Comparison of ENCODE assay signal across 9 mouse cellular contexts in the genomic region with DNA sequence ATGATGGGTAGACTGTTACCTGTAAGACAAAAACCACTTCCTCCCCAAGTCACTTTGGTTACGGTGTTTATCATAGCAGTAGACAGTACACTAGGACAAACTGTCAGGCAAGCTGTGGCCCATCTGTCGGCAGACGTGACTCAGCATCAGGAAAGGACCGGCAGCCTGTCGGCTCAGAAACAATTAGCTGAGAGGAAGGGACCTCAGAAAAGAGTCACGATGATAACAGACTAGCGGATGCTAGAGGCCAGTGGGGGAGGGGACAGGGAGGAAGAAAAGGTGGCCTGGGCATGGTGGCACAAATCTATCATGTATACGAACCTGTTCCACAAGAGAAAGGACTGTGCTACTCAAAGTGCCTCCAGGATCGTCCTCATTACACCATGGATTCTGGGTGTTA. TPM values are rescaled to one million over a fixed set of nuclear protein-coding genes. Genes with fewer than 3 reads are reported as not detected.
A peak's percentile ranks its signal among the peaks of the same experiment; 100 is the strongest.
DNase-seq lines count a peak whose midpoint lies in the region; ATAC-seq and TF ChIP-seq lines count a peak whose summit lies in the region.
"Had no signal": no experiment of that assay in that cellular context is flagged by ENCODE, and none has a peak within 500 bp of the region (broad histone marks: within the 10 kb centered on the region; RNA-seq: fewer than 3 reads in every experiment).

No protein-coding gene starts in this region.

- WGBS in kidney, adult 2 months, result 57% methylated on average over 9 of the region's 9 CpGs
- WGBS in kidney, embryonic 16.5 days, result 45% methylated on average over 9 of the region's 9 CpGs
- WGBS in heart, embryonic 11.5 days (ENCODE audit: insufficient replicate concordance), result 16% methylated on average over 9 of the region's 9 CpGs
- WGBS in lung, embryonic 16.5 days, result 21% methylated on average over 9 of the region's 9 CpGs

- peaks cover 8% of the 10 kb centered on the region for H3K4me1 ChIP-seq in kidney, adult 2 months (ENCODE audit: control insufficient read depth, insufficient read depth, low read length)
- peaks cover 20% of the 10 kb centered on the region for H3K4me1 ChIP-seq in kidney, embryonic 16.5 days (ENCODE audit: insufficient read depth, low read length)
- H3K4me1 ChIP-seq in G1E (ENCODE audit: insufficient read depth, low read depth, low read length), result peaks cover 94% of the 10 kb centered on the region
- H3K4me1 ChIP-seq in heart, embryonic 11.5 days (ENCODE audit: control insufficient read depth, insufficient read depth, low read length), result peaks cover 41% of the 10 kb centered on the region
- peaks cover 26% of the 10 kb centered on the region for H3K4me1 ChIP-seq in lung, embryonic 16.5 days (replicated peaks; ENCODE audit: control insufficient read depth, insufficient read depth, low read length)

- peak; percentile 33 for DNase-seq in kidney, adult 2 months
- DNase-seq in G1E (ENCODE audit: low spot score), result peak; percentile 82
- DNase-seq in ovary, postnatal 10 days (ENCODE audit: low spot score), result no peak
- DNase-seq in left cerebral cortex, adult 18-20 months (ENCODE audit: low spot score in 2 of 2), result no peak
- DNase-seq: left cerebral cortex, postnatal 4 days had no signal

- no peaks in the 10 kb centered on the region for H3K27me3 ChIP-seq in kidney, adult 2 months (replicated peaks; ENCODE audit: control insufficient read depth, insufficient read depth, low read length)
- no peaks in the 10 kb centered on the region for H3K27me3 ChIP-seq in kidney, embryonic 16.5 days (ENCODE audit: insufficient read depth, low read length)
- no peaks in the 10 kb centered on the region for H3K27me3 ChIP-seq in G1E (ENCODE audit: insufficient read depth, low read length)
- H3K27me3 ChIP-seq in heart, embryonic 11.5 days (ENCODE audit: control insufficient read depth, insufficient read depth, low read length), result no peaks in the 10 kb centered on the region
- no peaks in the 10 kb centered on the region for H3K27me3 ChIP-seq in lung, embryonic 16.5 days (ENCODE audit: control insufficient read depth, insufficient read depth, low read depth, low read length)

- H3K27ac ChIP-seq in kidney, adult 2 months (ENCODE audit: insufficient read depth, low read depth, low read length), result no peak overlapping the region
- H3K27ac ChIP-seq in kidney, embryonic 16.5 days (ENCODE audit: low read length), result no peak overlapping the region
- H3K27ac ChIP-seq in heart, embryonic 11.5 days (ENCODE audit: low read depth, low read length), result 0 out of 2 replicates have a peak overlapping the region, but pooled peaks have one; percentile 19
- H3K27ac ChIP-seq in lung, embryonic 16.5 days (ENCODE audit: low read length), result peak overlapping the region; percentile 87

- no peak for TF ChIP-seq CTCF in kidney, adult 2 months (conservative IDR thresholded peaks at IDR 0.05; ENCODE audit: insufficient read depth, insufficient read length, low read depth, low read length)
- TF ChIP-seq CTCF in G1E (IDR thresholded peaks at IDR 0.05; ENCODE audit: low read depth, low read length), result no peak

- no peak overlapping the region for H3K4me3 ChIP-seq in kidney, adult 2 months (ENCODE audit: insufficient read depth, low read depth, low read length)
- H3K4me3 ChIP-seq in kidney, embryonic 16.5 days (ENCODE audit: low read length), result no peak overlapping the region
- H3K4me3 ChIP-seq in G1E (ENCODE audit: low read depth, low read length), result peak overlapping the region; percentile 50; the same call in 1 of the 2 replicates
- H3K4me3 ChIP-seq in heart, embryonic 11.5 days (ENCODE audit: low read depth, low read length), result no peak overlapping the region
- no peak overlapping the region for H3K4me3 ChIP-seq in lung, embryonic 16.5 days (ENCODE audit: low read length)

- H3K9me3 ChIP-seq in kidney, embryonic 16.5 days (ENCODE audit: low read length), result no peaks in the 10 kb centered on the region
- no peaks in the 10 kb centered on the region for H3K9me3 ChIP-seq in G1E (replicated peaks)
- no peaks in the 10 kb centered on the region for H3K9me3 ChIP-seq in heart, embryonic 11.5 days (replicated peaks; ENCODE audit: control insufficient read depth, low read length)
- no peaks in the 10 kb centered on the region for H3K9me3 ChIP-seq in lung, embryonic 16.5 days (ENCODE audit: control insufficient read depth, low read length)

- TF ChIP-seq POLR2A in kidney, adult 2 months (IDR thresholded peaks at IDR 0.05; ENCODE audit: low read depth, low read length), result no peak

- no peak for ATAC-seq in kidney, embryonic 16.5 days (ENCODE audit: low FRiP score, low TSS enrichment)
- ATAC-seq in G1E (ENCODE audit: extremely low read depth, insufficient number of reproducible peaks, low FRiP score, poor library complexity, severe bottlenecking), result peak; percentile 77
- ATAC-seq in heart, embryonic 11.5 days (replicated peaks; ENCODE audit: insufficient number of reproducible peaks, low FRiP score, low TSS enrichment), result peak; percentile 76
- peak; percentile 39; the same call in 1 of the 2 replicates for ATAC-seq in lung, embryonic 16.5 days (ENCODE audit: low read depth)
- no peak for ATAC-seq in frontal cortex, adult (ENCODE audit: low TSS enrichment)

- no peak overlapping the region for H3K4me2 ChIP-seq in kidney, embryonic 16.5 days (replicated peaks; ENCODE audit: low read depth, low read length)
- H3K4me2 ChIP-seq in heart, embryonic 11.5 days, result peak overlapping the region; percentile 10; the same call in 1 of the 2 replicates
- H3K4me2 ChIP-seq in lung, embryonic 16.5 days (ENCODE audit: low read depth, low read length), result no peak overlapping the region

- H3K36me3 ChIP-seq in kidney, adult 2 months (ENCODE audit: control insufficient read depth, insufficient read depth, low read length), result no peaks in the 10 kb centered on the region
- H3K36me3 ChIP-seq in kidney, embryonic 16.5 days (ENCODE audit: insufficient read depth, low read length), result no peaks in the 10 kb centered on the region
- no peaks in the 10 kb centered on the region for H3K36me3 ChIP-seq in G1E (replicated peaks)
- no peaks in the 10 kb centered on the region for H3K36me3 ChIP-seq in heart, embryonic 11.5 days (ENCODE audit: control insufficient read depth, insufficient read depth, low read length)
- no peaks in the 10 kb centered on the region for H3K36me3 ChIP-seq in lung, embryonic 16.5 days (ENCODE audit: control insufficient read depth, insufficient read depth, low read length)

- no peak overlapping the region for H3K9ac ChIP-seq in kidney, embryonic 16.5 days (replicated peaks; ENCODE audit: low read length)
- no peak overlapping the region for H3K9ac ChIP-seq in heart, embryonic 11.5 days (ENCODE audit: low read depth, low read length)
- no peak overlapping the region for H3K9ac ChIP-seq in lung, embryonic 16.5 days (ENCODE audit: low read length)

RNA-seq across cellular contexts. Expression of a gene that starts 33.6 kb away (rescaled TPM):
- 45.9 and 50.6 TPM in 2 replicates for polyA plus RNA-seq in kidney, adult 2 months (2012; rRNA removed)
- 148 and 149 TPM in 2 replicates for polyA plus RNA-seq in kidney, embryonic 16.5 days (2015; fragmentation: Nextera tagmentation; extraction: Ambion mirVana)
- total RNA-seq in G1E (2014; fragmentation: Nextera tagmentation), result 26.6 and 31.3 TPM in 2 replicates
- total RNA-seq in G1E (2017), result 17.6 and 23.7 TPM in 2 replicates
- 51.5 and 55.7 TPM in 2 replicates for polyA plus RNA-seq in G1E (2012)
- 118 and 133 TPM in 2 replicates for polyA plus RNA-seq in heart, embryonic 11.5 days (2014; fragmentation: Nextera tagmentation; extraction: Ambion mirVana)
- 126 and 132 TPM in 2 replicates for polyA plus RNA-seq in lung, embryonic 16.5 days (2015; fragmentation: Nextera tagmentation; extraction: Ambion mirVana)
- 10 to 100 TPM; 33.4 to 37.9 TPM for total RNA-seq in left cerebral cortex, adult 18-20 months (2021)

RNA-seq across cellular contexts. Expression of a gene that starts 59.1 kb away (rescaled TPM):
- 114 and 138 TPM in 2 replicates for polyA plus RNA-seq in kidney, adult 2 months (2012; rRNA removed)
- 255 and 257 TPM in 2 replicates for polyA plus RNA-seq in kidney, embryonic 16.5 days (2015; fragmentation: Nextera tagmentation; extraction: Ambion mirVana)
- total RNA-seq in G1E (2014; fragmentation: Nextera tagmentation) (19.3 and 33.0 TPM in 2 replicates), G1E (2017) (45.1 and 46.8 TPM in 2 replicates)
- 145 and 178 TPM in 2 replicates for polyA plus RNA-seq in G1E (2012)
- 113 and 164 TPM in 2 replicates for polyA plus RNA-seq in heart, embryonic 11.5 days (2014; fragmentation: Nextera tagmentation; extraction: Ambion mirVana)
- 298 and 315 TPM in 2 replicates for polyA plus RNA-seq in lung, embryonic 16.5 days (2015; fragmentation: Nextera tagmentation; extraction: Ambion mirVana)
- 1 to 10 TPM; 4.4 to 4.5 TPM for total RNA-seq in left cerebral cortex, adult 18-20 months (2021)

Comparison
In these comparisons a context has a peak if more than half of its experiments do, and no peak if none do; other contexts are left out.
1. DNase-seq: peak in kidney, adult 2 months (single experiment) and G1E (single experiment); none in ovary, postnatal 10 days (single experiment) and left cerebral cortex, adult 18-20 months (0 of 2).
2. H3K27ac ChIP-seq: peak in heart, embryonic 11.5 days (single experiment) and lung, embryonic 16.5 days (single experiment); none in kidney, adult 2 months (single experiment) and kidney, embryonic 16.5 days (single experiment).
3. ATAC-seq: peak in G1E (single experiment), heart, embryonic 11.5 days (single experiment) and lung, embryonic 16.5 days (single experiment); none in kidney, embryonic 16.5 days (single experiment) and frontal cortex, adult (single experiment).